ENCODE assay signal across 9 mouse cellular contexts in genomic region chr3:32530041-32530440, GRCm38 (mm10). TPM values are rescaled to one million over a fixed set of nuclear protein-coding genes. Genes with fewer than 3 reads are reported as not detected.
DNase-seq lines count a peak whose midpoint lies in the region; ATAC-seq and TF ChIP-seq lines count a peak whose summit lies in the region.
"Had no signal": no experiment of that assay in that cellular context is flagged by ENCODE, and none has a peak within 500 bp of the region (broad histone marks: within the 10 kb centered on the region; RNA-seq: fewer than 3 reads in every experiment).

No protein-coding gene starts in this region.

- peaks cover 23% of the 10 kb centered on the region for H3K9me3 ChIP-seq in E14TG2a.4 (ENCODE audit: low read length)
- H3K9me3 ChIP-seq in forebrain, embryonic 15.5 days = no peaks in the 10 kb centered on the region
- no peaks in the 10 kb centered on the region; the same call in 1 of the 2 replicates for H3K9me3 ChIP-seq in liver, embryonic 14.5 days (ENCODE audit: control insufficient read depth, low read length)

- peak overlapping the region; percentile 63 for H3K4me2 ChIP-seq in forebrain, embryonic 15.5 days (replicated peaks)
- peak overlapping the region; percentile 78 for H3K4me2 ChIP-seq in liver, embryonic 14.5 days (ENCODE audit: low read depth)

- peak overlapping the region; percentile 96 for H3K27ac ChIP-seq in gastrocnemius, adult 2 months
- H3K27ac ChIP-seq in forebrain, embryonic 15.5 days (replicated peaks) = no peak overlapping the region; the same call in 1 of the 2 replicates
- peak overlapping the region; percentile 73; the same call in 1 of the 2 replicates for H3K27ac ChIP-seq in liver, embryonic 14.5 days

- peaks cover 21% of the 10 kb centered on the region for H3K36me3 ChIP-seq in E14TG2a.4 (ENCODE audit: insufficient read depth, low read length)
- H3K36me3 ChIP-seq in forebrain, embryonic 15.5 days = peaks cover 20% of the 10 kb centered on the region
- no peaks in the 10 kb centered on the region; the same call in none of the 2 replicates for H3K36me3 ChIP-seq in liver, embryonic 14.5 days (replicated peaks; ENCODE audit: control insufficient read depth, insufficient read depth, low read depth)

- H3K27me3 ChIP-seq in E14TG2a.4 (ENCODE audit: insufficient read depth, low read length) = no peaks in the 10 kb centered on the region
- H3K27me3 ChIP-seq in forebrain, embryonic 15.5 days = no peaks in the 10 kb centered on the region
- no peaks in the 10 kb centered on the region for H3K27me3 ChIP-seq in liver, embryonic 14.5 days (ENCODE audit: control insufficient read depth, insufficient read depth, low read length)

- 14% methylated on average over 5 of the region's 5 CpGs for WGBS in forebrain, embryonic 15.5 days
- 10% methylated on average over 5 of the region's 5 CpGs for WGBS in liver, embryonic 14.5 days (ENCODE audit: insufficient replicate concordance)

- intact Hi-C loops in gastrocnemius, adult 2 months (cut with DNase I) = no loop called here

- TF ChIP-seq CTCF in gastrocnemius, adult 2 months (IDR thresholded peaks at IDR 0.05) = no peak
- no peak for TF ChIP-seq CTCF in E14TG2a.4 (conservative IDR thresholded peaks at IDR 0.05; ENCODE audit: low read length)
- TF ChIP-seq CTCF in liver, embryonic 14.5 days (IDR thresholded peaks at IDR 0.05; ENCODE audit: low read depth) = no peak

- no peak for ATAC-seq in forebrain, embryonic 15.5 days (replicated peaks)
- ATAC-seq in liver, embryonic 14.5 days (ENCODE audit: insufficient read depth) = no peak

- DNase-seq in gastrocnemius, adult 2 months = no peak
- no peak for DNase-seq in gastrocnemius, postnatal 25 days
- DNase-seq in liver, embryonic 14.5 days (ENCODE audit: low read depth in 3 of 3, low spot score in 3 of 3) = no peak
- no peak for DNase-seq in adipocyte (ENCODE audit: low spot score)
- no peak for DNase-seq in spleen, postnatal 36 days (ENCODE audit: low spot score in 2 of 2)
- no peak for DNase-seq in adrenal gland, adult 2 months
- DNase-seq: B cell, adult 2 months had no signal

- peak overlapping the region; percentile 93 for H3K4me3 ChIP-seq in gastrocnemius, adult 2 months
- H3K4me3 ChIP-seq in E14TG2a.4 (replicated peaks; ENCODE audit: low read length) = peak overlapping the region; percentile 93
- peak overlapping the region; percentile 60 for H3K4me3 ChIP-seq in forebrain, embryonic 15.5 days
- H3K4me3 ChIP-seq in liver, embryonic 14.5 days (ENCODE audit: insufficient read depth in 1 of 2, low read depth in 2 of 2, low read length in 2 of 2) = peak overlapping the region; percentile 81 to 91

- peaks cover 27% of the 10 kb centered on the region for H3K4me1 ChIP-seq in E14TG2a.4 (replicated peaks; ENCODE audit: low read depth, low read length)
- peaks cover 9% of the 10 kb centered on the region for H3K4me1 ChIP-seq in forebrain, embryonic 15.5 days
- peaks cover 5 to 9% of the 10 kb centered on the region in 2 experiments for H3K4me1 ChIP-seq in liver, embryonic 14.5 days (replicated peaks; ENCODE audit: control insufficient read depth in 2 of 2, insufficient read depth in 2 of 2, low read length in 1 of 2)

- H3K9ac ChIP-seq in forebrain, embryonic 15.5 days (replicated peaks) = peak overlapping the region; percentile 70
- H3K9ac ChIP-seq in liver, embryonic 14.5 days (replicated peaks) = peak overlapping the region; percentile 91

- TF ChIP-seq EP300 in liver, embryonic 14.5 days (IDR thresholded peaks at IDR 0.05; ENCODE audit: low read depth) = no peak

RNA-seq across cellular contexts. Expression of gene Mfn1, which starts 0.8 kb away (rescaled TPM):
- 100 to 1,000 TPM; 216 to 304 TPM for total RNA-seq in gastrocnemius, adult 2 months (2021)
- total RNA-seq in gastrocnemius, postnatal 25 days (2021) = 100 to 1,000 TPM; 184 to 204 TPM
- 34.4 and 35.6 TPM in 2 replicates for polyA plus RNA-seq in forebrain, embryonic 15.5 days (2015; fragmentation: Nextera tagmentation; extraction: Ambion mirVana)
- 6.4 and 8.6 TPM in 2 replicates for polyA plus RNA-seq in liver, embryonic 14.5 days (2012; rRNA removed)
- polyA plus RNA-seq in liver, embryonic 14.5 days (2014; fragmentation: Nextera tagmentation; extraction: Ambion mirVana) = 11.0 and 12.6 TPM in 2 replicates
- total RNA-seq in adrenal gland, adult 2 months (2021) = 10 to 100 TPM; 76.0 to 80.1 TPM
- 6.6 and 7.3 TPM in 2 replicates for polyA plus RNA-seq in adrenal gland, adult 2 months (2012; rRNA removed)

RNA-seq across cellular contexts. Expression of gene Zfp639, which starts 20.0 kb away (rescaled TPM):
- total RNA-seq in gastrocnemius, adult 2 months (2021) = 10 to 100 TPM; 31.8 to 33.1 TPM
- 10 to 100 TPM; 20.6 to 26.3 TPM for total RNA-seq in gastrocnemius, postnatal 25 days (2021)
- 37.9 and 39.3 TPM in 2 replicates for polyA plus RNA-seq in forebrain, embryonic 15.5 days (2015; fragmentation: Nextera tagmentation; extraction: Ambion mirVana)
- polyA plus RNA-seq in liver, embryonic 14.5 days (2012; rRNA removed) = 14.5 and 18.5 TPM in 2 replicates
- polyA plus RNA-seq in liver, embryonic 14.5 days (2014; fragmentation: Nextera tagmentation; extraction: Ambion mirVana) = 18.8 and 20.4 TPM in 2 replicates
- total RNA-seq in adrenal gland, adult 2 months (2021) = 10 to 100 TPM; 30.7 to 31.9 TPM
- polyA plus RNA-seq in adrenal gland, adult 2 months (2012; rRNA removed) = 14.1 and 19.7 TPM in 2 replicates

RNA-seq across cellular contexts. Expression of gene Kcnmb3, which starts 38.0 kb away (rescaled TPM):
- total RNA-seq in gastrocnemius, adult 2 months (2021) = not detected
- total RNA-seq in gastrocnemius, postnatal 25 days (2021) = not detected
- 0.14 and 0.25 TPM in 2 replicates for polyA plus RNA-seq in forebrain, embryonic 15.5 days (2015; fragmentation: Nextera tagmentation; extraction: Ambion mirVana)
- not detected in 2 replicates for polyA plus RNA-seq in liver, embryonic 14.5 days (2012; rRNA removed)
- polyA plus RNA-seq in liver, embryonic 14.5 days (2014; fragmentation: Nextera tagmentation; extraction: Ambion mirVana) = not detected in 2 replicates
- 1 to 10 TPM in 1 of 2 experiments, under 1 TPM in 1; 0.17 to 1.2 TPM for total RNA-seq in adrenal gland, adult 2 months (2021)
- polyA plus RNA-seq in adrenal gland, adult 2 months (2012; rRNA removed) = not detected in 2 replicates
